Mouse (Mus musculus) kidney, postnatal 10 days (tissue): ENCODE measurements around the gene Mast1.
A peak's percentile ranks its signal among the peaks of the same experiment; 100 is the strongest.
"Not testable (repeated sequence)": the region's sequence is repeated elsewhere in the genome, so short reads cannot be mapped to it uniquely, and the experiment has no call there.

ENCODE experiments used
- DNase-seq: peaks from one replicate; pipeline ENCODE4 v3.0.0; 2021; ENCODE audit warnings: mixed read lengths

The Mast1 gene

GRCm38 (mm10) chr8:84908421-84909161 lies 28.6 kb downstream of the Mast1 start, which contains the start of gene Dnase2a:
TSS of gene Dnase2a (plus strand) at chr8:84908560.
- DNase-seq: peak; percentile 98

- DNase-seq: not testable (repeated sequence)
Measured at GRCm38 (mm10) chr8:84907979-84908378, 29.2 kb downstream of the Mast1 start.

GRCm38 (mm10) chr8:84907493-84907892 lies 29.7 kb downstream of the Mast1 start:
- DNase-seq: no peak

- DNase-seq: no peak
Measured at GRCm38 (mm10) chr8:84907037-84907436, 30.1 kb downstream of the Mast1 start.

- DNase-seq: no peak
Measured at GRCm38 (mm10) chr8:84904351-84904750, 32.8 kb downstream of the Mast1 start.

- peak; percentile 97 for DNase-seq
Measured at GRCm38 (mm10) chr8:84902920-84903661, 34.1 kb downstream of the Mast1 start.

- no peak for DNase-seq
Measured at GRCm38 (mm10) chr8:84902367-84902919, 34.7 kb downstream of the Mast1 start.

GRCm38 (mm10) chr8:84901752-84902151 lies 35.4 kb downstream of the Mast1 start, which contains the start of gene Klf1:
TSS of gene Klf1 (plus strand) at chr8:84901928.
- no peak for DNase-seq

- DNase-seq: no peak
Measured at GRCm38 (mm10) chr8:84901071-84901470, 36.1 kb downstream of the Mast1 start.

- no peak for DNase-seq
Measured at GRCm38 (mm10) chr8:84895963-84896362, 41.2 kb downstream of the Mast1 start.

GRCm38 (mm10) chr8:84893709-84894134 lies 43.4 kb downstream of the Mast1 start, which contains the start of gene Gcdh:
TSS of gene Gcdh (minus strand) at chr8:84893921.
- DNase-seq: peak; percentile 93

GRCm38 (mm10) chr8:84892993-84893708 lies 44.0 kb downstream of the Mast1 start:
- peak; percentile 49 for DNase-seq

GRCm38 (mm10) chr8:84889141-84889540 lies 48.0 kb downstream of the Mast1 start:
- no peak for DNase-seq

GRCm38 (mm10) chr8:84888280-84888679 lies 48.9 kb downstream of the Mast1 start:
- DNase-seq: no peak

- no peak for DNase-seq
Measured at GRCm38 (mm10) chr8:84884728-84885127, 52.4 kb downstream of the Mast1 start.

GRCm38 (mm10) chr8:84878915-84879314 lies 58.2 kb downstream of the Mast1 start:
- DNase-seq: no peak

- DNase-seq: no peak
Measured at GRCm38 (mm10) chr8:84877297-84878035, 59.7 kb downstream of the Mast1 start.

GRCm38 (mm10) chr8:84874339-84874738 lies 62.8 kb downstream of the Mast1 start:
- no peak for DNase-seq

- DNase-seq: no peak
Measured at GRCm38 (mm10) chr8:84873016-84873415, 64.1 kb downstream of the Mast1 start.

GRCm38 (mm10) chr8:84872309-84872965 lies 64.7 kb downstream of the Mast1 start:
- peak; percentile 63 for DNase-seq
